Mouse (Mus musculus): Measurements from ENCODE around the gene Ppm1m.

Gene Ppm1m

GRCm38 (mm10) chr9:106216971-106217370 lies 17.4 kb upstream of the Ppm1m start:
- no peak for DNase-seq

GRCm38 (mm10) chr9:106215341-106216125 lies 16.0 kb upstream of the Ppm1m start:
- DNase-seq, result no peak

DNA sequence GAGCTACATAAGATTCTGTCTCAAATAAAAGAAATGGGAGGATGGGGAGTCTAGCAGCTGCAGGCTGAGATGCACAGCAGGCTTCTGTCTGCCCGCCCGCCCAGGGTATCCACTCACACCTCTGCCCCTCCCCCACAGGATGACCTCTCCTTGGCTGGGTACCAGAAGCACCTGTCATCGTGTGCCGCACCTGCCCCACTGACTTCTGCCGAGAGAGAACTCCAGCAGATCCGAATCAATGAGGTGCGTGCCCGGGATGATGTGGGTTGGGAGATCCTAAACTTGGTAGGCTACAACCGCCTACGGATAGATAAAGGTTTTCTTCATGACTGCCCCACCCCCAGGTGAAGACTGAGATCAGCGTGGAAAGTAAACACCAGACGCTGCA lies 13.0 kb upstream of the Ppm1m start:
- no peak for DNase-seq

GRCm38 (mm10) chr9:106211680-106212593 lies 12.4 kb upstream of the Ppm1m start:
- peak; percentile 89 for DNase-seq

DNA sequence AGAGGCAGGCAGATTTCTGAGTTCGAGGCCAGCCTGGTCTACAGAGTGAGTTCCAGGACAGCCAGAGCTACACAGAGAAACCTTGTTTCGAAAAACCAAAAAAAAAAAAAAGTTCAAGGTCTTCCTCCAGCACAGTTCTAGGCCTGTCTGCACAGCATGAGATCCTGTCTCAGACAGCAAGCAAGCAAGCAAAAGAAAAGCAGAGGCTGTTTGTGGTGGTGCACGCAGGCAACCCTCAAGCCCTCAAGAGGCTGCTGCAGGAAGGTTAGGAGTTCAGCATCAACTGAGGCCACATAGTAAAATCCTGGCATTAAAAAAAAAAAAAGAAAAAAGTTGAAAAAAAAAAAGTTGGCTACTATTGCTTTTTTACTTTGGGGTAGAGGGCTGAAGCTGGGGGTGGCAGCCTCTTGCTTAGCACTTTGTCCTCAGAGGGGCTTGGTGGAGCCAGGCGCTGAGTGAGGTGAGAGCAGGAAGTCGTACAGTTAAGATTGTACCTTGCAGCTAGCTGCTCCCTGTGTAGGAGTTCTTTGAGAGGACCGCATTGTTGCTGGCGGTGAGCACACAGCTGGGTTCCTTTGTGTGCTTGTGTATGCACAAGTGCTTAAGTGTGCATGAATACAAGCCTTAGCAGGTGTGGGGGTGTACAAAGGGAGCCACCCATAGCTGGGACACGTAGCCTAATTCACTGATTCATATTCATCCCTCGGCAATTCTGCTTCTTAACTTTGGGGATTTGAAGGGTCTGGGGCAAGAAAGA lies 11.5 kb upstream of the Ppm1m start:
- no peak for DNase-seq

DNA sequence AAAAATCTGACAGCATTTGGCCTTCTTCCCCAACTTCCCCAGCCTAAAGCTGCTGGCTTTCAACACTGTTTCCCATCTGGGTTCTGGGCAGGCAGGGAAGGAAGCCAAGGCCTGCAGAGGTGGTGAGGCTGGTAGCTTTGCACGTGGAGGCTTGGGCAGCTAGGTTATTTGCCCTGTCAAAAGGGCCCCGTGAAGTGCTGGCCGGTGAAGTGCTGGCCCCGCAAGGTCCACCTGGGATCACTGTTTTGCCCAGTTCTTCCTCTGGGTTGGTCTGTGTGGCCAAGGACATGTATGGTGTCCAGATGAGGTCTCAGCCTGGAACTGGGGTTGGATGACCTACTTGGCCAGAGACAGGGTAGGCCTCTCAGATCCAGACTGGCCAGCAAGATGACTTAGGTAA lies 10.4 kb upstream of the Ppm1m start:
- no peak for DNase-seq

DNA sequence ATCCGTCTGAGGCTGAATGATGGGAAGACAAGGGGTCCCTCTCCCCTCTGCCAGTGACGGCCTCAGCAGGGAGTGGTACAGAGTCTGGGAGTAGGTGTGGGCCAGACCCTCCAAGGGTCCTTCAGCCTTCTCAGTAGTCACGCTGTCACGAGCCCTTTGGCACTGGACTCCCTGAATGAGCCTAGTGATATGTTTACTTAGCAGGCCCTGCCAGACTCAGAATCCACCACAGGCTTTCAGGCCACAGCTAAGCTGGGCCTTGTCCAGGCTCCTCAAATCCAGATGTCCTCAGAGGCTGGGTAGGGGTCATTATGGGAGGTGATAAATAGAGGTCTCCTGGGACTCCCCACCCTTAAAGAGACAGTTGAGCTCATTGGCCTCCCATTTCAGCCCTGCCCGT lies 8.6 kb upstream of the Ppm1m start:
- DNase-seq, result no peak

- no peak for DNase-seq
Measured at GRCm38 (mm10) chr9:106206515-106206914, 7.0 kb upstream of the Ppm1m start.

DNA sequence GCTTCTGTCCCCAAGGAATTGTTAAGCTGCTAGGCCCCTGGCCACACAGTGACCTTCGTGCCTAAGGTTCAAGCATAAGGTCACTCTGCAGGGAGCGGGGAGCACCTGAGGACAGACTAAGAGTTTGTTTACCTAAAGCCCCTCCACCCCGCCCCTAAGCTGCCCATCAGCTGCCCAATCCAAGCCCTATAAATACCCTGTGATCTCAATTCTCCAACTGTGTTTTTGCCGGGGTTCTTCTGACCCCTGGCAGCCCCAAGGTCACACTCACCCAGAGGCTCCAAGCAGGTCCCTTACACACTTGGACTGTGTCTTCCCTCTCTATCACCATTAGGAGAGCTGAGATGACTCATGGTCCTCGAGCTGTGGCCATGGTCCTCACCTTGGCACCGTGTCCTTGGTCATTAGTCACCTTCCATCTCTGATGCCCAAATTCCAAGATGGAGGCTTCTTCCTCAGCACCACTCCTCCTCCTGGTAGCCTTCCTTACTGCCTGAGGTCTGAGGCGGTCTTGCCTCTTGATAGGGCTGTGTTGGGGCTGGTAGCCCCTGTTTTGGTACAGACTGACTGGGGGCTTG lies 6.3 kb upstream of the Ppm1m start:
- no peak for DNase-seq

DNA sequence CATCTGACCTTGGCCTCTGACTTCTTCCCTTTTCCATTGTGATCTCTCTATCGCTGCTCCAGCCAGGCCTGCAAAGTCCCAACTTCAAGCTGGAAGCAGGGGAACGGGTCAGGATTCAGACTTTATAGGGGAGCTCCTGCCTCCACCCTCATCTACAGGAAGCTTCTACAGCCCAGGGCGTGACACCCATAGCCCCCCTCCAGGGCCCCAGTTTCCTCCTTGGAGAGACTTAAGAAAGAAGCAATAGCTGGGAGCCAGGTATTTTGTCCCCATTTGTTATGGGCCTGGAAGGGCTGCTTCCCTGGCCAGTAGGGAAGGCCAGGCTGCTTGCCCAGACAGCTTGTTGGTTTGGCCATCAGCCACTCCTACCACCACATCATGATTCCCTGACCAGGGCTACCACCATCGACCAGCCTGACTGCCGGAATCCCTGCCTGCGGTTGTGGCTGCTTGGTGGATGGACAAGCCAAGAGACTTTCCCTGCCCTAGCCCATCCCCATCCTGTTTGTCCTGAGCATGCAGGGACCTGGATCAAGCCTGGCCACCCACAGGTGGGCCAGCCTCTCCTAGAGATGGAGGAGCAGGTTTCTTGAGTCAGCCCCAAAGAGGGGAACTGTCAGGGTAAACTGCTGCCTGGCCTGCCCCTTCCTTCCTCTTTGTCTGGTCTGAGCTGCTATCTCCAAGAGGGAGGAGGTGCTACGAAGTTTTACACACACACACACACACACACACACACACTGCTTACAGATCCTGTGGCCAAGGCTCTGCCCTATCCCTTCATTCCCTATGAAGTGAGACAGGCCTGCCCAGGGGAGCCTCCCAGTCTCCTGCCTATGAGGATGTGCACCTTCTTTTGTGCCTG lies 4.7 kb upstream of the Ppm1m start:
- no peak for DNase-seq

DNA sequence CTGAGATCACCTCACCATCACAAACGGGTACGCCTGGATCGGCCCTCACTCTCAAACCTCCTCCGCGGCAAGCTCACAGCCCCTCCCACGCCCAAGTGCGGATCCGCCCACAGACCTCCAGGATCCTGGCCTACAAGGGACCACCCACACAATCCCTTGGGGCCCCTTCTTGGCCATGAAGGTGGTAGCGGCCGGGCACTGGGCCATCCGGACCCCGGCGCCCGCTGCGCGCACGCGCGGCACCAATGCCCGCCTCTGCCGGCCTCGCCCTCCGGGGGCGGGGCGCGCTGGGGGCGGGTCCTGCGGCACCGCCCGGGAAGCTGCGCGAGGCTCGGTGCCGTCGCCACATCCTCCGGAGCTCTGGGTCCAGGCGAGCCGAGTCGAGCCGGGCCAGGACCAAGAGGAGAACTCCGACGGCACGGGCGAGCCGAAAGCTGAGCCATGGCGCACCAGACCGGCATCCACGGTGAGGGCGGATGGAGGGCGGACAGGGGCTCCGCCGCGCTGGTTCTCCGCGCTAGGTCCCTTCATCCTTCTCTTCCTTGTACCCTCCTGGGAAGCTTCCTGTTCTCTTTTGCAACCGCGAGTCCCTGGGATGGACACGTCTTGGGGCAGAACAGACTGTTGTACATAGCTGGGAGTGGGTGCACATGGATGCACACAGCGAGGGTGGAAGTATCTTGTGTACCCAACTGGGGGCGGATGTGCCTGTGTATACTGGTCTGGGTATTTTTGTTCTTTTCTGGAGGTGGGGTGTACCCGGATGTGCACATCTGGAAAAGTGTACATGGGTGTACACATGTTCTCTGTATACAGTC lies 3.5 kb upstream of the Ppm1m start, which contains the start of gene Twf2:
TSS of gene Twf2 (plus strand) at position 290 of the 818 bp plus-strand sequence.
- DNase-seq, result peak; percentile 85

DNA sequence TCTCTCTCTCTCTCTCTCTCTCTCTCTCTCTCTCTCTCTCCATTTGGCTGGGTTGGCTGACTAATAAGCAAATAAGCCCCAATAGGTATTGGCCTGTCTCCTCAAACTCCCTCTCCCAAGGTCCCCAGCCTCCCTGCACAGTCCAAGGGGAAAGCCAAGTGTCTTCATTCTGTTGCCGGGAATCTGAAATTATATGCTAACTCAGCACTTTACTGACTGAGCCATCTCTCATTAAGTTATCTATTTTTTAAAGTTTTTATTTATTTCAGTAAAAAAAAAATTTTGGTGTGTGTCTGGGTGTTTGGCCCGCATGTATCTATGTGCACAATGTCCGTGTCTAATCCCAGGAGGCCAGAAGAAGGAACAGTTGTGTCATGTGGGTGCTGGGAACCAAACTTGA lies 2.3 kb upstream of the Ppm1m start:
- DNase-seq, result no peak

DNA sequence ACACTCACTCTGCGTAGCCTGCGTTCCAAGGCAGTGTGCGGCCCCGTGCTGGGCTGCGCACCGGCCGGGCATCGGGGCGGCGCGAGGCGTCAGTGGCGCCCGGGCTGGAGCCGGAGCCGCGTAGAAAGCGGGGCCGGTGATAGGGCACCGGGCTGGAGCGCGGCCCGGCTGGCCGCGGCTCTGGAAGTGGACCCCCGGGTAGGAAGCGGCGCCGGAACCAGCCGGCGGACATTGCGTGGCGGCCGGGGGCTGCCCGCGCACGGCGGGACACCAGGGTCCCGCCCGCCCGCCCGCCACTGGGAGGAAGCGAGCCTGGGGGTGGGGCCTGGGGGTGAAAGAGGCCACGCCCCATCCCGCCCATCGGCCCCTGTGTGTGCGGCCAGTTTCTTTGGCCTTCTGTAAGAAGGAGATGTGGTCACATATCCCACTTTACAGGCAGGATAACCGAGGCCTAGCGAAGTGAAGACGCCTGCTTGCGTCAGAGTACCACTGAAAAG lies 536 bp downstream of the Ppm1m start:
- DNase-seq, result peak; percentile 58

- DNase-seq, result no peak
Measured at GRCm38 (mm10) chr9:106197732-106198131, 1.8 kb downstream of the Ppm1m start.

DNA sequence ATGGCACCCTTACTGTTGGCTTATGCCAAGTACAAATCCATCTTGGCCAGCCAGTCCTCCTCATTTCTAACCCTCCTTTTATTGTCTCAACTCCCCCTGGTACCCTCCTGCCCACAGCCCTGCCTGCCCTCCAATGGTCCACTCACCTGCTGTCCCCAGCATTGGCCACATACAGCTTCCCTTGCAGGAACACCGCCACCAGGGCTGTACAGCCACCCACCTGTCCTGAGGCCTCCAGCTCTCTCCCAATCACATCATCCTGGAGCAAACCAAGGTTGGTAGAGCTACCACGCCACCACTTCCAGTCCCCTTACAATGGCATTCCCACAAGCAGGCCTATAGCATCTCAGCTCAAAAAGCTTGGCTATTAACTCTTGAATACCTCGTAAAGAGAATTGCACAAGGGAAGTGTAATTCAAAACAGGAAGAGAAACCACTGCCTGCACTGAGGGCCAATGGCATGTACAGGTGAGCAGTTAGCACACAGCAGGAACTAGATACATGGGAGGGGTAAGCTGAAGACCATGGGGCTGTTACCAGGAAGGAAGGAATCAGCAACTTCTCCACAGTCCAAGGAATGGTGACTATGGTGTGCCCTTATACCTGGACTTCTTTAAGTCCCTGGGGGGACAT lies 2.3 kb downstream of the Ppm1m start:
- DNase-seq, result no peak

GRCm38 (mm10) chr9:106195693-106196092 lies 3.9 kb downstream of the Ppm1m start:
- DNase-seq, result no peak

DNA sequence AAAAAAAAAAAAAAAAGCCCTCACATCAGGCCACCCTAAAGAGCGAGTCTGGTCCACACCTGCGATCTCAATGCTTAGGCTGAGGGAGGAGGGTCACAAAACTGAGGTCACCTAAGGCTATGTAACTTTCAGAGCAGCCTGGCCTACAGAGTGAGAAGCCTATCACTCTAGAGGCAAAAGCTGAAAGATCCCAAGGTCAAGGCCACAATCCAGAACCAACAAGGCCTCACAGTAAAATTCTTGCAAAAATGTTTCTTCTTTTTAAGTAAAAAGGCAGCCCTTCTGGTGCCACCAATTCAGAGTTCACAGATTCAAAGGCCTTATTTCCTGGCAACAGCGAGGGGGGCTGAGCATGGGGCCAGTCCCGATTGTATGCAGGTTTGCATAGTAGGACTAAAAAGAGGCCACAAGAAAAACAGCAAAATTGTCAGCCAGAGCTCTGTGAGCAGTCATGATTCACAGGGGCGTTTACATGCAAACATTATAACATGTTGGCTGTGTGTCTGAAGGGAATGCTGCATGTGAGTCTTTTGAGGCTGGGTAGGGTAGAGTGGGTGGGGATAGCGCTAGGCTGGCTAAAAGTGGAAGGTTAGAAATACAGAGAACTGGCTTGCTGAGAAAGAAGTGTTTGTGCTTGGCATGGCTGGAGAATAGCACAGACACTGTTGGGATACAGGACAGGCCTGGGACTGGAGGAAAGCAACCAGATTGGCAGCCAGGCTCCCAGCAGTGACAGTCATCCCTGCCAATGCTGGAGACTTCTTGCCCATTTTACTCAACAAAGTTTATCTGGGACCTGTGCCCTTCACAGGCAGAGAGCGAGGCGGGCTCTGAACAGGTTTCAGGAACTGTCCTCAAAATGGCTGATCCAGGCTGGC lies 5.4 kb downstream of the Ppm1m start:
- no peak for DNase-seq

DNA sequence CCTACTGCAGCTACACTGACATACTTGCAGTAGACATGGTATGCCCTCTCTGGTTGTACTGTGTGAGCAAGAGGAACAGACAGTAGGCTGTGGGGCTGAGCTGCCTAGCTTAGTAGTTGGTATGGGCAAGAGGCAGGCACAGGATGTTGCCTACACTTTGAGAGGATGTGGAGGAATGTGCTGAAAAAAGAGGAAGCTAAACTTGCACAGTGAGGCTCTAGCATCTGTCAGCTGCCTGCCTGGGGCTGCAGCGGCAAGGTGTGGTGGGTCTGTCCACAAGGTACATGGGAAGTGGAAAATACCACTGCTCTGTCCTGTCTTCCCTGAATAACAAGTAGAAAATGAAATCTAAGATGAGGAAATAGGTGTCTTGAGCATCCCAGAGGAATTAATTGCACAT lies 6.5 kb downstream of the Ppm1m start:
- DNase-seq, result no peak

- DNase-seq, result no peak
Measured at GRCm38 (mm10) chr9:106192024-106192423, 7.5 kb downstream of the Ppm1m start.
